Mouse (Mus musculus) olfactory bulb, adult 2 months (tissue): ENCODE measurements around the gene Ints5. TPM values are rescaled to one million over a fixed set of nuclear protein-coding genes. Genes with fewer than 3 reads are reported as not detected.

Experiments
- H3K27ac ChIP-seq: fragments of 200-500 bp; 2 replicates; pipeline ENCODE4 v1.5.1; 2012; ENCODE audit warnings: low read depth, low read length; ENCODE audit not compliant: insufficient read depth
- H3K4me1 ChIP-seq: fragments of 200-500 bp; 2 replicates; pipeline ENCODE4 v1.6.1; 2012; ENCODE audit warnings: low read length; ENCODE audit not compliant: control insufficient read depth, insufficient read depth
- H3K4me3 ChIP-seq: fragments of 200-500 bp; 2 replicates; pipeline ENCODE4 v1.5.1; 2012; ENCODE audit warnings: mild to moderate bottlenecking, low read depth, low read length, moderate library complexity; ENCODE audit not compliant: insufficient read depth
- CTCF ChIP-seq: fragments of 200-500 bp; IDR thresholded peaks from 2 replicates; pipeline ENCODE4 v1.5.1; 2012; ENCODE audit warnings: low read depth, mild to moderate bottlenecking, low read length, moderate library complexity; ENCODE audit not compliant: insufficient read depth
- POLR2A ChIP-seq: fragments of 200-500 bp; IDR thresholded peaks from 2 replicates; pipeline ENCODE4 v1.6.1; 2012; ENCODE audit warnings: mild to moderate bottlenecking, low read depth, low read length, moderate library complexity; ENCODE audit not compliant: insufficient read depth
- WGBS: fragments of 180-500 bp; shearing (Covaris S2); methylation state at CpG from one replicate; pipeline ENCODE4 v1.1.7; 2018; 5-methylcytosine and 5-hydroxymethylcytosine counted together
- polyA plus RNA-seq: library from polyadenylated mRNA; stranded (reverse); fragments of >200 nt; gene quantifications from 2 replicates; pipeline ENCODE4 v1.2.4, GENCODE M21; 2012; ENCODE audit warnings: low replicate concordance; ENCODE audit not compliant: missing spikeins, insufficient read depth, insufficient read length

Gene Ints5
- polyA plus RNA-seq, result not detected in 2 replicates

- no peak for TF ChIP-seq CTCF
- TF ChIP-seq POLR2A, result peak; percentile 91
- Histone ChIP-seq H3K27ac (no peak within 1 kb of the TSS), H3K4me3 (peak within 1 kb of the TSS; percentile 93), H3K4me1 (peaks cover 9% of the 10 kb centered on the region)
- WGBS, result under 1% methylated on average over 54 of the region's 54 CpGs
These were observed at the start of gene Ints5 for GRCm38 (mm10) chr19:8892829-8893766. Gene Ints5, plus strand, starts transcription at chr19:8893005.

GRCm38 (mm10) chr19:8844371-8845129 lies 48.3 kb upstream of the Ints5 start:
- peaks cover 10% of the 10 kb centered on the region for H3K4me1 ChIP-seq
- no peak overlapping the region for H3K27ac ChIP-seq
- H3K4me3 ChIP-seq, result no peak overlapping the region
- WGBS, result 38% methylated on average over 5 of the region's 5 CpGs
- TF ChIP-seq POLR2A (no peak), CTCF (no peak)

GRCm38 (mm10) chr19:8848356-8848755 lies 44.4 kb upstream of the Ints5 start:
- Histone ChIP-seq H3K4me3 (no peak overlapping the region), H3K4me1 (peaks cover 11% of the 10 kb centered on the region), H3K27ac (no peak overlapping the region)
- TF ChIP-seq CTCF (no peak), POLR2A (no peak)
- 85% methylated on average over 5 of the region's 5 CpGs for WGBS

- no peak for TF ChIP-seq POLR2A
- no peak for TF ChIP-seq CTCF
- 19% methylated on average over 7 of the region's 7 CpGs for WGBS
- H3K27ac ChIP-seq, result no peak within 1 kb of the TSS
- peaks cover 11% of the 10 kb centered on the region for H3K4me1 ChIP-seq
- no peak within 1 kb of the TSS for H3K4me3 ChIP-seq
These were observed 42.4 kb upstream of the Ints5 start, which contains the start of gene Lrrn4cl for GRCm38 (mm10) chr19:8850402-8850901. Gene Lrrn4cl, plus strand, starts transcription at chr19:8850768.

GRCm38 (mm10) chr19:8851639-8852038 lies 41.2 kb upstream of the Ints5 start:
- WGBS, result 63% methylated on average over 7 of the region's 7 CpGs
- Histone ChIP-seq H3K27ac (no peak overlapping the region), H3K4me1 (peaks cover 11% of the 10 kb centered on the region), H3K4me3 (no peak overlapping the region)
- no peak for TF ChIP-seq CTCF
- no peak for TF ChIP-seq POLR2A

GRCm38 (mm10) chr19:8852236-8852928 lies 40.4 kb upstream of the Ints5 start:
- TF ChIP-seq POLR2A (no peak), CTCF (no peak)
- 59% methylated on average over 10 of the region's 10 CpGs for WGBS
- Histone ChIP-seq H3K27ac (no peak overlapping the region), H3K4me1 (peaks cover 11% of the 10 kb centered on the region), H3K4me3 (no peak overlapping the region)

- Histone ChIP-seq H3K4me3 (no peak overlapping the region), H3K4me1 (peaks cover 11% of the 10 kb centered on the region), H3K27ac (no peak overlapping the region)
- WGBS, result 80% methylated on average over 3 of the region's 3 CpGs
- no peak for TF ChIP-seq CTCF
- no peak for TF ChIP-seq POLR2A
These were observed 39.7 kb upstream of the Ints5 start for GRCm38 (mm10) chr19:8853117-8853516.

- no peak overlapping the region for H3K4me3 ChIP-seq
- no peak for TF ChIP-seq POLR2A
- no peak for TF ChIP-seq CTCF
- 39% methylated on average over 4 of the region's 4 CpGs for WGBS
- no peak overlapping the region for H3K27ac ChIP-seq
- H3K4me1 ChIP-seq, result no peaks in the 10 kb centered on the region
These were observed 35.1 kb upstream of the Ints5 start for GRCm38 (mm10) chr19:8857689-8858088.
